Mouse (Mus musculus) forebrain, embryonic 11.5 days (tissue): ENCODE measurements around the gene Cemip. TPM values are rescaled to one million over a fixed set of nuclear protein-coding genes. Genes with fewer than 3 reads are reported as not detected.

Source experiments
- ATAC-seq: fragments of 200-750 bp; cut with Nextera tagmentation; replicated peaks from 2 replicates; pipeline ENCODE4 v1.8.0; 2017; ENCODE audit warnings: moderate TSS enrichment; ENCODE audit not compliant: low FRiP score
- DNase-seq: peaks from one replicate; pipeline ENCODE4 v3.0.0-alpha.2; 2017; ENCODE audit warnings: low spot score
- H3K27ac ChIP-seq: fragments of 300-500 bp; sonication (generic); 2 replicates; pipeline ENCODE4 v1.5.1; 2014; ENCODE audit warnings: low read depth, low read length
- H3K27me3 ChIP-seq: fragments of 300-500 bp; sonication (generic); 2 replicates; pipeline ENCODE4 v1.6.1; 2014; ENCODE audit warnings: mild to moderate bottlenecking, low read length, mixed read lengths; ENCODE audit not compliant: control insufficient read depth, insufficient read depth
- H3K36me3 ChIP-seq: fragments of 300-500 bp; sonication (generic); 2 replicates; pipeline ENCODE4 v1.6.1; 2014; ENCODE audit warnings: mild to moderate bottlenecking, low read length, moderate library complexity, mixed read lengths; ENCODE audit not compliant: control insufficient read depth, insufficient read depth
- H3K4me1 ChIP-seq: fragments of 300-500 bp; sonication (generic); replicated peaks from 2 replicates; pipeline ENCODE4 v1.6.1; 2014; ENCODE audit warnings: low read length, mixed read lengths; ENCODE audit not compliant: control insufficient read depth, insufficient read depth
- H3K4me2 ChIP-seq: fragments of 300-500 bp; sonication (generic); 2 replicates; pipeline ENCODE4 v1.6.1; 2014; ENCODE audit warnings: low read depth, mild to moderate bottlenecking, low read length, moderate library complexity, mixed read lengths; ENCODE audit not compliant: severe bottlenecking
- H3K4me3 ChIP-seq: fragments of 300-500 bp; sonication (generic); 2 replicates; pipeline ENCODE4 v1.5.1; 2014; ENCODE audit warnings: low read depth, low read length
- H3K9ac ChIP-seq: fragments of 300-500 bp; sonication (generic); 2 replicates; pipeline ENCODE4 v1.6.1; 2014; ENCODE audit warnings: low read length
- H3K9me3 ChIP-seq: fragments of 300-500 bp; sonication (generic); 2 replicates; pipeline ENCODE4 v1.6.1; 2016; ENCODE audit warnings: low read length, mixed read lengths; ENCODE audit not compliant: control insufficient read depth
- WGBS: fragments of 180-500 bp; shearing (Covaris S2); extraction: QIAGEN DNeasy Blood & Tissue Kit; methylation state at CpG from one replicate; pipeline ENCODE4 v1.1.7; 2014; 5-methylcytosine and 5-hydroxymethylcytosine counted together
- polyA plus RNA-seq: library from polyadenylated mRNA; unstranded; fragments of >200 nt; fragmentation: Nextera tagmentation; extraction: Ambion mirVana; gene quantifications from 2 replicates; pipeline ENCODE4 v1.2.1, GENCODE M21; 2014

Cemip gene
- polyA plus RNA-seq, 1 experiment from 2014 or later: 0.94 TPM

- Histone ChIP-seq H3K9ac (no peak overlapping the region), H3K27ac (no peak overlapping the region), H3K9me3 (no peaks in the 10 kb centered on the region), H3K27me3 (no peaks in the 10 kb centered on the region), H3K4me2 (no peak overlapping the region), H3K36me3 (no peaks in the 10 kb centered on the region), H3K4me1 (no peaks in the 10 kb centered on the region), H3K4me3 (no peak overlapping the region)
- no peak for DNase-seq
- no peak for ATAC-seq
- WGBS: 82% methylated on average over 2 of the region's 2 CpGs
These were observed 103.7 kb downstream of the Cemip start for GRCm38 (mm10) chr7:83982566-83982965.

- Histone ChIP-seq H3K4me2 (no peak overlapping the region), H3K36me3 (no peaks in the 10 kb centered on the region), H3K27me3 (no peaks in the 10 kb centered on the region), H3K9me3 (no peaks in the 10 kb centered on the region), H3K9ac (no peak overlapping the region), H3K4me3 (no peak overlapping the region), H3K27ac (no peak overlapping the region), H3K4me1 (no peaks in the 10 kb centered on the region)
- WGBS: 52% methylated on average over 1 of the region's 1 CpGs
- ATAC-seq: no peak
- DNase-seq: no peak
These were observed 107.3 kb downstream of the Cemip start for GRCm38 (mm10) chr7:83978945-83979536.

GRCm38 (mm10) chr7:83978410-83978809, 107.9 kb downstream of the Cemip start:
- ATAC-seq (no peak), DNase-seq (no peak)
- no peak overlapping the region for H3K4me2 ChIP-seq
- no peaks in the 10 kb centered on the region for H3K36me3 ChIP-seq
- H3K4me1 ChIP-seq: no peaks in the 10 kb centered on the region
- no peak overlapping the region for H3K27ac ChIP-seq
- WGBS: 90% methylated on average over 1 of the region's 1 CpGs
- H3K27me3 ChIP-seq: no peaks in the 10 kb centered on the region
- no peak overlapping the region for H3K4me3 ChIP-seq
- no peak overlapping the region for H3K9ac ChIP-seq
- H3K9me3 ChIP-seq: no peaks in the 10 kb centered on the region

- Histone ChIP-seq H3K36me3 (no peaks in the 10 kb centered on the region), H3K9ac (no peak overlapping the region), H3K9me3 (no peaks in the 10 kb centered on the region), H3K27ac (no peak overlapping the region), H3K27me3 (no peaks in the 10 kb centered on the region), H3K4me3 (no peak overlapping the region), H3K4me2 (no peak overlapping the region), H3K4me1 (no peaks in the 10 kb centered on the region)
- DNase-seq (no peak), ATAC-seq (no peak)
- WGBS: 76% methylated on average over 6 of the region's 6 CpGs
These were observed 109.8 kb downstream of the Cemip start for GRCm38 (mm10) chr7:83976413-83976958.

- WGBS: 89% methylated on average over 6 of the region's 6 CpGs
- Histone ChIP-seq H3K4me2 (no peak overlapping the region), H3K4me3 (no peak overlapping the region), H3K27me3 (no peaks in the 10 kb centered on the region), H3K36me3 (no peaks in the 10 kb centered on the region), H3K9me3 (no peaks in the 10 kb centered on the region), H3K27ac (no peak overlapping the region), H3K9ac (no peak overlapping the region), H3K4me1 (no peaks in the 10 kb centered on the region)
- ATAC-seq (no peak), DNase-seq (no peak)
These were observed 111.0 kb downstream of the Cemip start for GRCm38 (mm10) chr7:83975283-83975682.

GRCm38 (mm10) chr7:83972485-83972884, 113.8 kb downstream of the Cemip start:
- no peak overlapping the region for H3K4me2 ChIP-seq
- DNase-seq: no peak
- ATAC-seq: no peak
- H3K9me3 ChIP-seq: no peaks in the 10 kb centered on the region
- H3K9ac ChIP-seq: no peak overlapping the region
- H3K36me3 ChIP-seq: no peaks in the 10 kb centered on the region
- H3K4me1 ChIP-seq: no peaks in the 10 kb centered on the region
- H3K4me3 ChIP-seq: no peak overlapping the region
- no peak overlapping the region for H3K27ac ChIP-seq
- 81% methylated on average over 7 of the region's 7 CpGs for WGBS
- H3K27me3 ChIP-seq: no peaks in the 10 kb centered on the region

GRCm38 (mm10) chr7:83966047-83966818, 120.1 kb downstream of the Cemip start:
- Histone ChIP-seq H3K27ac (no peak overlapping the region), H3K4me1 (no peaks in the 10 kb centered on the region), H3K4me3 (no peak overlapping the region), H3K36me3 (no peaks in the 10 kb centered on the region), H3K27me3 (no peaks in the 10 kb centered on the region), H3K9me3 (no peaks in the 10 kb centered on the region), H3K9ac (no peak overlapping the region), H3K4me2 (no peak overlapping the region)
- no peak for DNase-seq
- no peak for ATAC-seq
- 91% methylated on average over 5 of the region's 5 CpGs for WGBS

GRCm38 (mm10) chr7:83965181-83965580, 121.1 kb downstream of the Cemip start:
- ATAC-seq: no peak
- Histone ChIP-seq H3K9ac (no peak overlapping the region), H3K4me3 (no peak overlapping the region), H3K4me1 (no peaks in the 10 kb centered on the region), H3K4me2 (no peak overlapping the region), H3K27ac (no peak overlapping the region), H3K9me3 (no peaks in the 10 kb centered on the region), H3K36me3 (no peaks in the 10 kb centered on the region), H3K27me3 (no peaks in the 10 kb centered on the region)
- no peak for DNase-seq

- H3K4me3 ChIP-seq: no peak overlapping the region
- H3K27ac ChIP-seq: no peak overlapping the region
- ATAC-seq: no peak
- DNase-seq: no peak
- WGBS: 89% methylated on average over 9 of the region's 9 CpGs
- no peaks in the 10 kb centered on the region for H3K9me3 ChIP-seq
- H3K9ac ChIP-seq: no peak overlapping the region
- no peaks in the 10 kb centered on the region for H3K4me1 ChIP-seq
- H3K4me2 ChIP-seq: no peak overlapping the region
- H3K36me3 ChIP-seq: no peaks in the 10 kb centered on the region
- no peaks in the 10 kb centered on the region for H3K27me3 ChIP-seq
These were observed 133.8 kb downstream of the Cemip start for GRCm38 (mm10) chr7:83952511-83952910.
